In genomic region chr7:121111321-121111720, GRCm38 (mm10) we compare ENCODE assay signal across 14 mouse cellular contexts. TPM values are rescaled to one million over a fixed set of nuclear protein-coding genes. Genes with fewer than 3 reads are reported as not detected.
A peak's percentile ranks its signal among the peaks of the same experiment; 100 is the strongest.
DNase-seq lines count a peak whose midpoint lies in the region; ATAC-seq and TF ChIP-seq lines count a peak whose summit lies in the region.
"Had no signal": no experiment of that assay in that cellular context is flagged by ENCODE, and none has a peak within 500 bp of the region (broad histone marks: within the 10 kb centered on the region; RNA-seq: fewer than 3 reads in every experiment).

No protein-coding gene starts in this region.

- no peaks in the 10 kb centered on the region for H3K36me3 ChIP-seq in heart, postnatal 0 days (replicated peaks; ENCODE audit: control insufficient read depth, insufficient read depth, low read length)
- H3K36me3 ChIP-seq: liver, embryonic 15.5 days; neural tube, embryonic 15.5 days had no signal

- WGBS in heart, postnatal 0 days = 6% methylated on average over 3 of the region's 3 CpGs
- 27% methylated on average over 3 of the region's 3 CpGs for WGBS in cerebellum, adult 2 months

- peaks cover 14% of the 10 kb centered on the region for H3K4me1 ChIP-seq in heart, postnatal 0 days (ENCODE audit: control insufficient read depth, insufficient read depth)
- no peaks in the 10 kb centered on the region for H3K4me1 ChIP-seq in cerebellum, adult 2 months (ENCODE audit: control insufficient read depth, insufficient read depth, low read length)
- H3K4me1 ChIP-seq: neural tube, embryonic 15.5 days had no signal

- ATAC-seq in heart, postnatal 0 days (ENCODE audit: insufficient read depth, low read depth) = peak; percentile 78
- ATAC-seq: inflammation-experienced regulatory T-cells, adult 6 months had no signal

- DNase-seq in heart, adult 18-20 months = peak; percentile 27
- DNase-seq in heart, postnatal 14 days = no peak
- peak; percentile 25 for DNase-seq in retina, postnatal 1 day
- no peak for DNase-seq in retina, embryonic 14.5 days (ENCODE audit: low spot score)
- peak; percentile 84 for DNase-seq in heart, postnatal 0 days (ENCODE audit: low spot score)
- no peak for DNase-seq in right cerebral cortex, postnatal 4 days
- no peak for DNase-seq in cerebellum, adult 2 months
- DNase-seq: adrenal gland, adult 2 months; lung, postnatal 4 days; thymus, postnatal 4 days had no signal

- 0 out of 2 replicates have a peak, but pooled peaks have one; percentile 40 for TF ChIP-seq EP300 in heart, postnatal 0 days (IDR thresholded peaks at IDR 0.05; ENCODE audit: low read depth)

- no peaks in the 10 kb centered on the region for H3K27me3 ChIP-seq in heart, postnatal 0 days (ENCODE audit: control insufficient read depth, insufficient read depth, low read length)
- no peaks in the 10 kb centered on the region for H3K27me3 ChIP-seq in cerebellum, adult 2 months (ENCODE audit: control insufficient read depth, insufficient read depth, low read length)
- H3K27me3 ChIP-seq: liver, embryonic 15.5 days; neural tube, embryonic 15.5 days had no signal

- no peak for TF ChIP-seq POLR2A in cerebellum, adult 2 months (IDR thresholded peaks at IDR 0.05; ENCODE audit: borderline replicate concordance, insufficient read depth, low read length)

- no peak overlapping the region for H3K4me2 ChIP-seq in heart, postnatal 0 days (ENCODE audit: low read depth, low read length)
- H3K4me2 ChIP-seq: liver, embryonic 15.5 days; neural tube, embryonic 15.5 days had no signal

- intact Hi-C loops in heart, postnatal 14 days (cut with DNase I) = no loop called here

- TF ChIP-seq CTCF in heart, postnatal 0 days (IDR thresholded peaks at IDR 0.05; ENCODE audit: low read depth) = no peak
- no peak for TF ChIP-seq CTCF in cerebellum, adult 2 months (IDR thresholded peaks at IDR 0.05; ENCODE audit: borderline replicate concordance, insufficient read depth, low read depth, low read length)

- H3K9me3 ChIP-seq in heart, postnatal 0 days (replicated peaks; ENCODE audit: control insufficient read depth, low read length) = no peaks in the 10 kb centered on the region
- H3K9me3 ChIP-seq: liver, embryonic 15.5 days; neural tube, embryonic 15.5 days had no signal

- H3K9ac ChIP-seq in heart, postnatal 0 days (replicated peaks; ENCODE audit: low read depth, low read length) = no peak overlapping the region
- H3K9ac ChIP-seq: liver, embryonic 15.5 days; neural tube, embryonic 15.5 days had no signal

- H3K27ac ChIP-seq in heart, postnatal 0 days (ENCODE audit: low read depth) = peak overlapping the region; percentile 70
- H3K27ac ChIP-seq in cerebellum, adult 2 months (ENCODE audit: insufficient read depth, low read length) = no peak overlapping the region
- H3K27ac ChIP-seq: liver, embryonic 15.5 days; neural tube, embryonic 15.5 days had no signal

- no peak overlapping the region for H3K4me3 ChIP-seq in heart, postnatal 0 days (ENCODE audit: low read depth, low read length)
- H3K4me3 ChIP-seq in cerebellum, adult 2 months (replicated peaks; ENCODE audit: insufficient read depth, low read depth, low read length) = no peak overlapping the region
- H3K4me3 ChIP-seq: erythroblast, embryonic 14.5 days; liver, embryonic 15.5 days; neural tube, embryonic 15.5 days had no signal

RNA-seq across cellular contexts. Expression of gene Otoa, which starts 29.9 kb away (rescaled TPM):
- total RNA-seq in heart, adult 18-20 months (2021) = under 1 TPM; 0.05 to 0.18 TPM
- total RNA-seq in heart, postnatal 14 days (2021) = 1 to 10 TPM in 1 of 2 experiments, under 1 TPM in 1; 0.88 to 2.0 TPM
- total RNA-seq in heart, postnatal 0 days (2014; rRNA removed; ENCODE audit: low replicate concordance) = 0.08 and 0.11 TPM in 2 replicates
- 0.25 and 0.46 TPM in 2 replicates for polyA plus RNA-seq in heart, postnatal 0 days (2015; fragmentation: Nextera tagmentation; extraction: Ambion mirVana)
- polyA plus RNA-seq in cerebellum, adult 2 months (2012; rRNA removed) = 0.51 and 0.90 TPM in 2 replicates
- polyA plus RNA-seq: erythroblast, embryonic 14.5 days; inflammation-experienced regulatory T-cells, adult 6 months had no signal

RNA-seq across cellular contexts. Expression of gene Igsf6, which starts 36.9 kb away (rescaled TPM):
- 1 to 10 TPM in 1 of 2 experiments, under 1 TPM in 1; 0.89 to 1.5 TPM for total RNA-seq in heart, adult 18-20 months (2021)
- 1 to 10 TPM; 1.3 to 1.4 TPM for total RNA-seq in heart, postnatal 14 days (2021)
- total RNA-seq in heart, postnatal 0 days (2014; rRNA removed; ENCODE audit: low replicate concordance) = 1.6 TPM in 1 of 2 replicates, not detected in the other
- 1.1 TPM in 2 replicates for polyA plus RNA-seq in heart, postnatal 0 days (2015; fragmentation: Nextera tagmentation; extraction: Ambion mirVana)
- 0.14 and 0.28 TPM in 2 replicates for polyA plus RNA-seq in cerebellum, adult 2 months (2012; rRNA removed)

Comparison
In these comparisons a context has a peak if more than half of its experiments do, and no peak if none do; other contexts are left out.
1. DNase-seq: peak in heart, adult 18-20 months (2 of 2), retina, postnatal 1 day (single experiment) and heart, postnatal 0 days (single experiment); none in heart, postnatal 14 days (0 of 2), retina, embryonic 14.5 days (single experiment), right cerebral cortex, postnatal 4 days (single experiment) and cerebellum, adult 2 months (0 of 2).